Mouse (Mus musculus): ENCODE data around the gene Fry. TPM values are rescaled to one million over a fixed set of nuclear protein-coding genes. Genes with fewer than 3 reads are reported as not detected.

The Fry gene
- polyA plus RNA-seq, 1 experiment from 2014 or later, result 8.5 TPM

DNA sequence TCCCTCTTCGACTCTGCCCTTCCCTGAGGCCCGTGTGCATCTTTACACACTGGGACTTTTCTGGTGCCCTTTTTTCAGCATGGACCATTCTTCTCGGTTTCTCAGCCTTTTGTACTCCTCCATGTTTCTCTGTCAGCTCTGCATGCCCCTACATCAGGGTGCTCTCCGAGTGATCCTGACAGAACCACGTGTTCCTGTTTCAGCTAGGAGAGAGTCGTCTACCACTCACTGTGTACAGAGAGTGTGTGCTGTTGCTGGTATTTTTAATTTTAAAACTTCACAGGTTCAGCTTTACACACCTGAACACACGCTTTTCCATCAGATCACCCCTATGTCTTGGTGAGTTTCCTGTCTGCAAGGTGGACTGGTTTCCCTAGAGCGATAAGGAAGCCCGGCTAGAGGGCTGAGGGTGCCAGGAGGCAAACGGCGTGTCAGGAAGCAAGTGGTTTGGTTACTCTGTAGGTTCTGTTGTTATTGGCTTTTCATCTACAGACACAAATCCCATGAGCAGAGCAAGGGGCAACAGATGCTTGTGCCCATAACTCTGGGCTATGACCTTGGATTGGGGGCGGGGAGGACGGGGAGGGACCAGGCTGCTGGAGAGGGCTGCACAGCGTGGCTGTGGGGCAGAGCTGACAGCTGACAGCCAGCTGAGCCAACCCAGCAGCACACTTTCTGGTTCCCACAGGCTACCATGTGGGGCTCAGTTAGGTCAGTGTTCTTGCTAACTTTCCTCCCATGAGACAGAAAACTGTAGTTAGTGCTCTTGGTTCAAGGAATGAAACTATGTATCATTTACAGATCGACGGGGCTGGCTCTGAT lies 3.0 kb upstream of the Fry start:
- ATAC-seq (replicated peaks; ENCODE audit: low FRiP score, low read depth), result no peak
- no peak for TF ChIP-seq CTCF (IDR thresholded peaks at IDR 0.05; ENCODE audit: low read depth)
- H3K27me3 ChIP-seq (ENCODE audit: insufficient read depth, low read length), result no peaks in the 10 kb centered on the region
- no peak overlapping the region for H3K9ac ChIP-seq (ENCODE audit: low read depth, low read length)
- H3K4me3 ChIP-seq (replicated peaks; ENCODE audit: low read depth, low read length), result no peak overlapping the region
- WGBS, result 52% methylated on average over 16 of the region's 16 CpGs
- H3K9me3 ChIP-seq (replicated peaks; ENCODE audit: low read length), result no peaks in the 10 kb centered on the region; the same call in 1 of the 2 replicates
- no peak overlapping the region for H3K4me2 ChIP-seq (ENCODE audit: low read length)
- H3K4me1 ChIP-seq (replicated peaks; ENCODE audit: insufficient read depth, low read length), result no peaks in the 10 kb centered on the region
- H3K27ac ChIP-seq, result no peak overlapping the region
- no peaks in the 10 kb centered on the region for H3K36me3 ChIP-seq (ENCODE audit: insufficient read depth, low read length)
- no peak for DNase-seq (ENCODE audit: low spot score)

DNA sequence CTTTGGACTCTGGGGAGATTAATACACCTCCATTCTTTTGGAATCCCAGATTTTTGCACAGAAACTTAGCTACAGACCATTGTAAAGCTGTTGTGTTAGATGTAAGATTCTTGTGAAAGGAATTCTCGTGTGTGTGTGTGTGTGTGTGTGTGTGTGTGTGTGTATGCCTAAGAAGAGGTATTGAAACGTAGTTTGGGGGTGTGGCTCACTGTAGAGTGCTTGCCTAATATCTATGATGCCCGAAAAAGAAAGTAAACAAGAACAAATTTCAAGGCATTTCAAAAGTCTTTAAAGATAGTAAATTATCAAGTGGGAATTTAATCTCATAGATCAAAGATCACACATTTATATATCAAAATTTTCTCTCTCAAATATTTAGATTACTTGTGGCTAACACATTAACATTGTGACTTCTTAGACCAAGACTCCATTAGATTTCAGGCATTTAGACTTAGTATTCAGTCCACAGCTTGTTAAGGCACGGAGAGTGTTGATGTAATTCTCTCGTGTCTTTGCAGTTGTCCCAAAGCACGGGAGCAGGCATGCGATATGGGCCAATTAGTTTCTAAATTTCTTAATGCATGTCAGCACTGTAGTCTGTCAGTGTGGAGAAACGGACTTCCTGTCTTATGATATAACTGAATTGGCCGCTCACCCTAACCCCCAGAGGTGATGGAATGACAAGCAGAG lies 2.1 kb upstream of the Fry start:
- no peak for TF ChIP-seq CTCF (IDR thresholded peaks at IDR 0.05; ENCODE audit: low read depth)
- H3K4me3 ChIP-seq (replicated peaks; ENCODE audit: low read depth, low read length), result no peak overlapping the region
- H3K4me2 ChIP-seq (ENCODE audit: low read length), result no peak overlapping the region
- no peak overlapping the region for H3K27ac ChIP-seq
- no peaks in the 10 kb centered on the region for H3K27me3 ChIP-seq (ENCODE audit: insufficient read depth, low read length)
- WGBS, result 65% methylated on average over 9 of the region's 9 CpGs
- ATAC-seq (replicated peaks; ENCODE audit: low FRiP score, low read depth) (no peak), DNase-seq (ENCODE audit: low spot score) (no peak)
- no peak overlapping the region for H3K9ac ChIP-seq (ENCODE audit: low read depth, low read length)
- no peaks in the 10 kb centered on the region; the same call in 1 of the 2 replicates for H3K9me3 ChIP-seq (replicated peaks; ENCODE audit: low read length)
- H3K4me1 ChIP-seq (replicated peaks; ENCODE audit: insufficient read depth, low read length), result no peaks in the 10 kb centered on the region
- H3K36me3 ChIP-seq (ENCODE audit: insufficient read depth, low read length), result no peaks in the 10 kb centered on the region

DNA sequence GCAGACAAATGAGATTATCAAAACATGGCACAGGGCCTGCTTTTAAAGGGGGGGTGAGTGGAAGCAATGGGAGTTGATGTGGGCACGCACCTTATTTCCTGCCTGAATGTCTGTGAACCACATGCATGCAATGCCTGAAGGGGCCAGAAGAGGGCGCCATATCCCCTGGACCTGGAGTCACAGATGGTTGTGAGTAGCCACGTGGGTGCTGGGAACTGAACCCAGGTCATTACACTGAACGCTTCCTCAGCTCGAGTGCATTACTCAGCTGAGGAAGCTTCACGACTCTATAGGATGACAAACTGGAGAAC lies 1.6 kb upstream of the Fry start:
- no peak overlapping the region for H3K4me2 ChIP-seq (ENCODE audit: low read length)
- no peaks in the 10 kb centered on the region; the same call in 1 of the 2 replicates for H3K9me3 ChIP-seq (replicated peaks; ENCODE audit: low read length)
- 83% methylated on average over 6 of the region's 6 CpGs for WGBS
- H3K4me1 ChIP-seq (replicated peaks; ENCODE audit: insufficient read depth, low read length), result no peaks in the 10 kb centered on the region
- no peak overlapping the region for H3K9ac ChIP-seq (ENCODE audit: low read depth, low read length)
- TF ChIP-seq CTCF (IDR thresholded peaks at IDR 0.05; ENCODE audit: low read depth), result peak; percentile 48
- DNase-seq (ENCODE audit: low spot score) (no peak), ATAC-seq (replicated peaks; ENCODE audit: low FRiP score, low read depth) (no peak)
- H3K27ac ChIP-seq, result no peak overlapping the region
- H3K36me3 ChIP-seq (ENCODE audit: insufficient read depth, low read length), result no peaks in the 10 kb centered on the region
- no peak overlapping the region for H3K4me3 ChIP-seq (replicated peaks; ENCODE audit: low read depth, low read length)
- H3K27me3 ChIP-seq (ENCODE audit: insufficient read depth, low read length), result no peaks in the 10 kb centered on the region

DNA sequence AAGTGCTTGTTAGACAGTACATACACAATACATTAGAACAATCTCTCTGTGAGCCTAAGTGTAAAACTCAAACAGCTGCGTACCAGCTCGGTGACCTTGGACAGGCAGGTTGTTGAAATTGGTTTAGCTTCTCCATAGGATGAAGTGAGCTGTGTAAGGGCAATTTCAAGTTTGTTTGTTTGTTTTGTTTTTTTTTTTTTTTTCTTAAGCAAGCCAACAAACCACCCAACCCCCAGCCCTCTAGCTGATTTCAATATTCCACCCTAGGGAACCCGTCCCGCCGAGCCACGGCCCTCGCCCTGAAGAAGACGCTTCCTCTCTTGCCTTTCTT lies 356 bp upstream of the Fry start:
- Histone ChIP-seq H3K36me3 (ENCODE audit: insufficient read depth, low read length) (no peaks in the 10 kb centered on the region), H3K4me3 (replicated peaks; ENCODE audit: low read depth, low read length) (peak overlapping the region; percentile 66), H3K9ac (ENCODE audit: low read depth, low read length) (no peak overlapping the region; the same call in 1 of the 2 replicates), H3K9me3 (replicated peaks; ENCODE audit: low read length) (no peaks in the 10 kb centered on the region; the same call in 1 of the 2 replicates), H3K27ac (no peak overlapping the region), H3K4me1 (replicated peaks; ENCODE audit: insufficient read depth, low read length) (no peaks in the 10 kb centered on the region), H3K27me3 (ENCODE audit: insufficient read depth, low read length) (no peaks in the 10 kb centered on the region), H3K4me2 (ENCODE audit: low read length) (peak overlapping the region; percentile 90)
- no peak for ATAC-seq (replicated peaks; ENCODE audit: low FRiP score, low read depth)
- 18% methylated on average over 8 of the region's 8 CpGs for WGBS
- TF ChIP-seq CTCF (IDR thresholded peaks at IDR 0.05; ENCODE audit: low read depth), result no peak
- DNase-seq (ENCODE audit: low spot score), result no peak

DNA sequence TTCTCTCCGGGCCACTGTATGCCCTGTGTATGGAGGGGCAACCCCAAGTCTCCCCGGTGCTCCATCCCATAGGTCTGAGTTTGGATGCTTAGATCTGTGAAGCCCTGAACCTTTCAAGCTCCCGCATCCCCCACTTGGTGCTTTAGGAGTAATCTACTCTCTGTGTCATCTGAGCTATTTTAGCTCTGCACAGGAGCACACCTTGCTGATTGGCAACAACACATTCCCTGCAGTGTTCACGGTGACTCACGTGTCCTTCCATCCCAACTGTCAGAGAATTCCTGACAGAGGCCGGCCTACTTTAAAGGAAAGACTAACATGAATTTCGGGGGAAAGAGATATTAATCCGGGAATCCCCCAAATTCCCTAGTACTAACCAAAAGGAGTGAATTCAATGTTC lies 2.2 kb downstream of the Fry start:
- Histone ChIP-seq H3K36me3 (ENCODE audit: insufficient read depth, low read length) (no peaks in the 10 kb centered on the region), H3K4me2 (ENCODE audit: low read length) (no peak overlapping the region), H3K4me1 (replicated peaks; ENCODE audit: insufficient read depth, low read length) (no peaks in the 10 kb centered on the region), H3K4me3 (replicated peaks; ENCODE audit: low read depth, low read length) (no peak overlapping the region), H3K9ac (ENCODE audit: low read depth, low read length) (no peak overlapping the region), H3K9me3 (replicated peaks; ENCODE audit: low read length) (no peaks in the 10 kb centered on the region; the same call in 1 of the 2 replicates), H3K27me3 (ENCODE audit: insufficient read depth, low read length) (no peaks in the 10 kb centered on the region), H3K27ac (no peak overlapping the region)
- ATAC-seq (replicated peaks; ENCODE audit: low FRiP score, low read depth) (no peak), DNase-seq (ENCODE audit: low spot score) (no peak)
- no peak for TF ChIP-seq CTCF (IDR thresholded peaks at IDR 0.05; ENCODE audit: low read depth)
- WGBS, result 93% methylated on average over 8 of the region's 8 CpGs

DNA sequence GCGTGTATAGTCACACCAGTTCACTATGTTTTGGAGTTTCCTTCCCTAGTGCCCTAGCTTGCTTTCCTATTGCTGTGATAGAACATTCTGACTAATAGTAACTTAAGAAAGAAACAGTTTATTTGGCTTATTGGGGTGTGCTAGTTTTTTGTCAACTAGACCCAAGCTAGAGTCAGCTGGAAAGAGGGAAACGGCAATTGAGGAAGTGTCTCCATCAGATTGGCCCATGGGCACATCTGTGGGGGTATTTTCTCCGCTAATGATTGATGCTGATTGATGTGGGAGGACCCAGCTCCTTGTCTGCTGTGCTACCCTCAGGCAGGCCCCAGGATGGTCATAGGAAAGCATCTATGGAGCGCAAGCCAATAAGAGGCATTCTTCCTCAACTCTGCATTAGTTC lies 3.6 kb downstream of the Fry start:
- 80% methylated on average over 4 of the region's 4 CpGs for WGBS
- Histone ChIP-seq H3K9me3 (replicated peaks; ENCODE audit: low read length) (no peaks in the 10 kb centered on the region; the same call in 1 of the 2 replicates), H3K4me3 (replicated peaks; ENCODE audit: low read depth, low read length) (no peak overlapping the region), H3K4me2 (ENCODE audit: low read length) (no peak overlapping the region), H3K9ac (ENCODE audit: low read depth, low read length) (no peak overlapping the region), H3K27me3 (ENCODE audit: insufficient read depth, low read length) (no peaks in the 10 kb centered on the region), H3K27ac (no peak overlapping the region), H3K36me3 (ENCODE audit: insufficient read depth, low read length) (no peaks in the 10 kb centered on the region), H3K4me1 (replicated peaks; ENCODE audit: insufficient read depth, low read length) (no peaks in the 10 kb centered on the region)
- no peak for ATAC-seq (replicated peaks; ENCODE audit: low FRiP score, low read depth)
- DNase-seq (ENCODE audit: low spot score), result no peak
- TF ChIP-seq CTCF (IDR thresholded peaks at IDR 0.05; ENCODE audit: low read depth), result no peak
